Mouse (Mus musculus): ENCODE results near the gene Aldh8a1. TPM values are rescaled to one million over a fixed set of nuclear protein-coding genes. Genes with fewer than 3 reads are reported as not detected.

Gene Aldh8a1
- polyA plus RNA-seq, 1 experiment from 2014 or later = 0.09 TPM

GRCm38 (mm10) chr10:21426515-21426914 lies 49.4 kb downstream of the Aldh8a1 start:
- Histone ChIP-seq H3K27ac (ENCODE audit: low read length) (no peak overlapping the region), H3K36me3 (ENCODE audit: control insufficient read depth, insufficient read depth, low read length) (no peaks in the 10 kb centered on the region), H3K27me3 (ENCODE audit: control insufficient read depth, insufficient read depth, low read depth, low read length) (no peaks in the 10 kb centered on the region), H3K4me2 (ENCODE audit: low read depth, low read length) (no peak overlapping the region), H3K4me1 (replicated peaks; ENCODE audit: control insufficient read depth, insufficient read depth, low read length) (no peaks in the 10 kb centered on the region), H3K9ac (ENCODE audit: low read length) (no peak overlapping the region), H3K4me3 (ENCODE audit: low read length) (no peak overlapping the region), H3K9me3 (ENCODE audit: control insufficient read depth, low read length) (no peaks in the 10 kb centered on the region)
- ATAC-seq (ENCODE audit: low read depth) = no peak; the same call in 1 of the 2 replicates
- 51% methylated on average over 3 of the region's 3 CpGs for WGBS

GRCm38 (mm10) chr10:21427996-21428395 lies 50.9 kb downstream of the Aldh8a1 start:
- Histone ChIP-seq H3K4me3 (ENCODE audit: low read length) (no peak overlapping the region), H3K4me2 (ENCODE audit: low read depth, low read length) (no peak overlapping the region), H3K27ac (ENCODE audit: low read length) (no peak overlapping the region), H3K36me3 (ENCODE audit: control insufficient read depth, insufficient read depth, low read length) (no peaks in the 10 kb centered on the region), H3K27me3 (ENCODE audit: control insufficient read depth, insufficient read depth, low read depth, low read length) (no peaks in the 10 kb centered on the region), H3K9ac (ENCODE audit: low read length) (no peak overlapping the region), H3K9me3 (ENCODE audit: control insufficient read depth, low read length) (no peaks in the 10 kb centered on the region), H3K4me1 (replicated peaks; ENCODE audit: control insufficient read depth, insufficient read depth, low read length) (no peaks in the 10 kb centered on the region)
- WGBS = 65% methylated on average over 6 of the region's 6 CpGs
- ATAC-seq (ENCODE audit: low read depth) = no peak

- no peak overlapping the region for H3K27ac ChIP-seq (ENCODE audit: low read length)
- no peak overlapping the region for H3K9ac ChIP-seq (ENCODE audit: low read length)
- no peaks in the 10 kb centered on the region for H3K9me3 ChIP-seq (ENCODE audit: control insufficient read depth, low read length)
- H3K27me3 ChIP-seq (ENCODE audit: control insufficient read depth, insufficient read depth, low read depth, low read length) = no peaks in the 10 kb centered on the region
- H3K4me2 ChIP-seq (ENCODE audit: low read depth, low read length) = no peak overlapping the region
- peaks cover 3% of the 10 kb centered on the region; the same call in 1 of the 2 replicates for H3K4me1 ChIP-seq (replicated peaks; ENCODE audit: control insufficient read depth, insufficient read depth, low read length)
- H3K36me3 ChIP-seq (ENCODE audit: control insufficient read depth, insufficient read depth, low read length) = no peaks in the 10 kb centered on the region
- 70% methylated on average over 1 of the region's 1 CpGs for WGBS
- no peak for ATAC-seq (ENCODE audit: low read depth)
- no peak overlapping the region for H3K4me3 ChIP-seq (ENCODE audit: low read length)
Observed at GRCm38 (mm10) chr10:21439268-21439667, 62.2 kb downstream of the Aldh8a1 start.

GRCm38 (mm10) chr10:21441020-21441419 lies 63.9 kb downstream of the Aldh8a1 start:
- no peak for ATAC-seq (ENCODE audit: low read depth)
- H3K4me1 ChIP-seq (replicated peaks; ENCODE audit: control insufficient read depth, insufficient read depth, low read length) = peaks cover 3% of the 10 kb centered on the region; the same call in 1 of the 2 replicates
- H3K4me3 ChIP-seq (ENCODE audit: low read length) = no peak overlapping the region
- no peaks in the 10 kb centered on the region for H3K9me3 ChIP-seq (ENCODE audit: control insufficient read depth, low read length)
- no peaks in the 10 kb centered on the region for H3K36me3 ChIP-seq (ENCODE audit: control insufficient read depth, insufficient read depth, low read length)
- 36% methylated on average over 4 of the region's 4 CpGs for WGBS
- no peak overlapping the region for H3K9ac ChIP-seq (ENCODE audit: low read length)
- H3K27me3 ChIP-seq (ENCODE audit: control insufficient read depth, insufficient read depth, low read depth, low read length) = no peaks in the 10 kb centered on the region
- H3K4me2 ChIP-seq (ENCODE audit: low read depth, low read length) = no peak overlapping the region
- no peak overlapping the region for H3K27ac ChIP-seq (ENCODE audit: low read length)

GRCm38 (mm10) chr10:21441690-21442089 lies 64.6 kb downstream of the Aldh8a1 start:
- H3K27me3 ChIP-seq (ENCODE audit: control insufficient read depth, insufficient read depth, low read depth, low read length) = no peaks in the 10 kb centered on the region
- H3K27ac ChIP-seq (ENCODE audit: low read length) = no peak overlapping the region
- no peak for ATAC-seq (ENCODE audit: low read depth)
- H3K4me1 ChIP-seq (replicated peaks; ENCODE audit: control insufficient read depth, insufficient read depth, low read length) = peaks cover 3% of the 10 kb centered on the region; the same call in 1 of the 2 replicates
- H3K9me3 ChIP-seq (ENCODE audit: control insufficient read depth, low read length) = no peaks in the 10 kb centered on the region
- 41% methylated on average over 4 of the region's 4 CpGs for WGBS
- H3K4me3 ChIP-seq (ENCODE audit: low read length) = no peak overlapping the region
- no peak overlapping the region for H3K9ac ChIP-seq (ENCODE audit: low read length)
- no peak overlapping the region for H3K4me2 ChIP-seq (ENCODE audit: low read depth, low read length)
- H3K36me3 ChIP-seq (ENCODE audit: control insufficient read depth, insufficient read depth, low read length) = no peaks in the 10 kb centered on the region

- H3K36me3 ChIP-seq (ENCODE audit: control insufficient read depth, insufficient read depth, low read length) = no peaks in the 10 kb centered on the region
- peak; percentile 81 for ATAC-seq (ENCODE audit: low read depth)
- no peaks in the 10 kb centered on the region for H3K9me3 ChIP-seq (ENCODE audit: control insufficient read depth, low read length)
- peaks cover 3% of the 10 kb centered on the region; the same call in 1 of the 2 replicates for H3K4me1 ChIP-seq (replicated peaks; ENCODE audit: control insufficient read depth, insufficient read depth, low read length)
- no peak overlapping the region for H3K4me3 ChIP-seq (ENCODE audit: low read length)
- H3K9ac ChIP-seq (ENCODE audit: low read length) = no peak overlapping the region
- H3K4me2 ChIP-seq (ENCODE audit: low read depth, low read length) = no peak overlapping the region
- WGBS = 38% methylated on average over 8 of the region's 8 CpGs
- H3K27me3 ChIP-seq (ENCODE audit: control insufficient read depth, insufficient read depth, low read depth, low read length) = no peaks in the 10 kb centered on the region
- no peak overlapping the region for H3K27ac ChIP-seq (ENCODE audit: low read length)
Observed at GRCm38 (mm10) chr10:21443646-21444324, 66.7 kb downstream of the Aldh8a1 start.

GRCm38 (mm10) chr10:21444410-21444809 lies 67.3 kb downstream of the Aldh8a1 start:
- Histone ChIP-seq H3K27ac (ENCODE audit: low read length) (no peak overlapping the region), H3K4me2 (ENCODE audit: low read depth, low read length) (no peak overlapping the region), H3K9ac (ENCODE audit: low read length) (no peak overlapping the region), H3K4me1 (replicated peaks; ENCODE audit: control insufficient read depth, insufficient read depth, low read length) (peaks cover 3% of the 10 kb centered on the region; the same call in 1 of the 2 replicates), H3K36me3 (ENCODE audit: control insufficient read depth, insufficient read depth, low read length) (no peaks in the 10 kb centered on the region), H3K27me3 (ENCODE audit: control insufficient read depth, insufficient read depth, low read depth, low read length) (no peaks in the 10 kb centered on the region), H3K9me3 (ENCODE audit: control insufficient read depth, low read length) (no peaks in the 10 kb centered on the region), H3K4me3 (ENCODE audit: low read length) (no peak overlapping the region)
- 30% methylated on average over 9 of the region's 9 CpGs for WGBS
- ATAC-seq (ENCODE audit: low read depth) = no peak

Other genes starting within 250 kb of the Aldh8a1 start
- gene Myb, start 216.3 kb upstream of the Aldh8a1 start, polyA plus RNA-seq (2015; fragmentation: Nextera tagmentation; extraction: Ambion mirVana) = 7.5 and 8.5 TPM in 2 replicates
- 72.1 and 83.5 TPM in 2 replicates for gene Hbs1l, start 81.3 kb upstream of the Aldh8a1 start, polyA plus RNA-seq (2015; fragmentation: Nextera tagmentation; extraction: Ambion mirVana)
- not detected in 2 replicates for gene 1700020N01Rik, start 215.9 kb downstream of the Aldh8a1 start, polyA plus RNA-seq (2015; fragmentation: Nextera tagmentation; extraction: Ambion mirVana)